Mouse (Mus musculus): ENCODE results near the gene Ccser2.

GRCm38 (mm10) chr14:37013644-37014043, 45.1 kb upstream of the Ccser2 start:
- no peak for TF ChIP-seq POLR2A (IDR thresholded peaks at IDR 0.05; ENCODE audit: low read depth, low read length)
- no peak for TF ChIP-seq UBTF (IDR thresholded peaks at IDR 0.05; ENCODE audit: low read depth, low read length)
- TF ChIP-seq MEF2A (IDR thresholded peaks at IDR 0.05; ENCODE audit: borderline replicate concordance, low read depth, low read length) = no peak
- no peak for TF ChIP-seq USF1 (IDR thresholded peaks at IDR 0.05; ENCODE audit: low read depth, low read length)
- no peak for TF ChIP-seq TCF12 (IDR thresholded peaks at IDR 0.05; ENCODE audit: low read depth, low read length)
- no peak for TF ChIP-seq CTCF (conservative IDR thresholded peaks at IDR 0.05 in 1 of 2, IDR thresholded peaks at IDR 0.05 in 1 of 2; ENCODE audit: low read depth in 2 of 2, low read length in 2 of 2)
- no peak for TF ChIP-seq PAX5 (IDR thresholded peaks at IDR 0.05; ENCODE audit: low read length)
- no peak for TF ChIP-seq EP300 (IDR thresholded peaks at IDR 0.05; ENCODE audit: low read length)
- no peak for TF ChIP-seq RCOR1 (conservative IDR thresholded peaks at IDR 0.05; ENCODE audit: low read depth, low read length)
- no peak for TF ChIP-seq SMC3 (IDR thresholded peaks at IDR 0.05; ENCODE audit: low read depth, low read length)
- no peak for TF ChIP-seq GABPA (IDR thresholded peaks at IDR 0.05; ENCODE audit: insufficient replicate concordance, low read depth, low read length)
- no peak for TF ChIP-seq E2F4 (IDR thresholded peaks at IDR 0.05; ENCODE audit: insufficient replicate concordance, low read depth, low read length)
